Mouse (Mus musculus) G1E (cell line): ENCODE measurements around the gene Ifitm2. TPM values are rescaled to one million over a fixed set of nuclear protein-coding genes. Genes with fewer than 3 reads are reported as not detected.

ENCODE experiments used
- ATAC-seq: 2 replicates; pipeline ENCODE4 v1.8.0; 2016; ENCODE audit warnings: mild to moderate bottlenecking; ENCODE audit not compliant: insufficient number of reproducible peaks, poor library complexity, low FRiP score, severe bottlenecking; ENCODE audit errors: extremely low read depth
- DNase-seq: peaks from one replicate; pipeline ENCODE4 v3.0.0; 2012; ENCODE audit warnings: low spot score
- H3K27me3 ChIP-seq: 2 replicates; pipeline ENCODE4 v1.6.1; 2012; ENCODE audit warnings: mild to moderate bottlenecking, low read length, inconsistent platforms; ENCODE audit not compliant: insufficient read depth
- H3K36me3 ChIP-seq: replicated peaks from 2 replicates; pipeline ENCODE3; 2012; ENCODE audit warnings: mild to moderate bottlenecking, inconsistent platforms
- H3K4me1 ChIP-seq: 2 replicates; pipeline ENCODE4 v1.6.1; 2012; ENCODE audit warnings: low read depth, low read length, inconsistent platforms, mixed read lengths; ENCODE audit not compliant: insufficient read depth
- H3K4me3 ChIP-seq: 2 replicates; pipeline ENCODE4 v1.5.1; 2012; ENCODE audit warnings: low read depth, mild to moderate bottlenecking, inconsistent platforms, low read length, moderate library complexity, mixed read lengths
- H3K9me3 ChIP-seq: replicated peaks from 2 replicates; pipeline ENCODE4 v1.6.1; 2012; ENCODE audit warnings: inconsistent platforms
- CTCF ChIP-seq: IDR thresholded peaks from 2 replicates; pipeline ENCODE4 v1.5.1; 2012; ENCODE audit warnings: low read depth, low read length, inconsistent platforms, mixed read lengths
- GATA1 ChIP-seq: IDR thresholded peaks from 2 replicates; pipeline ENCODE4 v1.6.1; 2012; ENCODE audit warnings: borderline replicate concordance, low read length, inconsistent platforms, mixed read lengths
- GATA2 ChIP-seq: IDR thresholded peaks from 2 replicates; pipeline ENCODE4 v1.6.1; 2012; ENCODE audit warnings: low read depth, low read length, inconsistent platforms, borderline replicate concordance
- POLR2AphosphoS5 ChIP-seq: IDR thresholded peaks from 2 replicates; pipeline ENCODE4 v1.6.1; 2012; ENCODE audit warnings: low read depth, low read length, inconsistent platforms; ENCODE audit not compliant: insufficient replicate concordance
- TAL1 ChIP-seq: conservative IDR thresholded peaks from 2 replicates; pipeline ENCODE4 v1.6.1; 2012; ENCODE audit warnings: low read depth, low read length, inconsistent platforms, mixed read lengths
- polyA plus RNA-seq: library from polyadenylated mRNA; stranded (reverse); fragments of >175 nt; gene quantifications from 2 replicates; pipeline ENCODE4 v1.2.3, GENCODE M21; 2012
- total RNA-seq, 2 experiments: library from RNA; stranded (forward) in 1 of 2; stranded (reverse) in 1 of 2; fragments of 200-1000 nt in 1 of 2; fragments of >200 nt in 1 of 2; fragmentation: Nextera tagmentation in 1 of 2; gene quantifications; 2 replicates each; pipeline ENCODE4 v1.2.3; 2014 to 2017

Ifitm2 gene
- total and polyA plus RNA-seq, 3 experiments, result 161 to 256 (median 205) TPM

DNA sequence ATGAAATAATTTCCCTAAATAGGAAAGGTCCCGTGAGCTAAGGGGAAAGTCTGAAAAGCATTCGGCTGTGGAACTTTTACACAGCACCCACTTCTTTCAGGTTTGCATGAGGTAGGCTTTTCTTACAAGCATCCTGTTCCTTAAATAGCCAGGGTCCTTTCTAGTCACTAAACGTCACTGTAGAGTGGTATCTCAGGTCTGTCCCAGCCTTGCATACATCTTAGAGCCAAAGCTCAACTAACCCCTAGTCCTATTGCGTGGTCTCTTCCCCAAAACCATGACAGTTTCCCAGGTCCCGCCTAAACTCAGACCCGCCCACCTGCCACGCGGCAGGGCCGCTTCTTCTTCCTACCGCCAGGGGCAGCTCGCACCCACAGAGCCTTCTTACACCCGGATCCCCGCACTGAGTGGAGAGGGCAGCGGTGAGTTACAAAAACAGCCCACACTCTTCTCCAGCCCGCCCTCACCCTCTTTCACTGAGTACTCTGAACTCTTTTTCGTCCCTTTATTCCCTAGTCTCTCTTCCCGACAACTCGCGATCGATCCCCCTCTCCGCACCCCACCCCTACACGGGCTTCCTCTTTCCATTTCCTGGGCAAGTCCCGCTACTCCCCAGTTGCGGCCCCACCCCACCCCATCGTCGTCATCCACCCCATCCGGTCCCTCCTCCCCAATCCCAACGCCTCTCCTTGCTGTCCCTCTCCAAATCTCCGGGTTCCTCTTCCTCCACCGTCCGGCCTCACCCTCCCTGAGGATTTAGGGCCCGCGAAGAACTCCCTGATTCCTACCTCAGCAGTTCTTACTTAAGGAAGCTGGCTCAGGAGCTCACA, 14.3 kb downstream of the Ifitm2 start, which contains the start of gene Pgghg:
Gene Pgghg (plus strand): TSS at position 170 of the 830 bp plus-strand sequence.
- peak; percentile 88 for ATAC-seq
- H3K4me3 ChIP-seq, result peak within 1 kb of the TSS; percentile 72
- H3K4me1 ChIP-seq, result peaks cover 51% of the 10 kb centered on the region
- DNase-seq, result peak; percentile 98
- TF ChIP-seq CTCF, result peak; percentile 62
- no peak for TF ChIP-seq TAL1
- TF ChIP-seq POLR2AphosphoS5, result no peak
- TF ChIP-seq GATA2, result no peak
- no peak for TF ChIP-seq GATA1
- H3K36me3 ChIP-seq, result peaks cover 41% of the 10 kb centered on the region
- peaks cover 9% of the 10 kb centered on the region for H3K27me3 ChIP-seq
- H3K9me3 ChIP-seq, result no peaks in the 10 kb centered on the region

DNA sequence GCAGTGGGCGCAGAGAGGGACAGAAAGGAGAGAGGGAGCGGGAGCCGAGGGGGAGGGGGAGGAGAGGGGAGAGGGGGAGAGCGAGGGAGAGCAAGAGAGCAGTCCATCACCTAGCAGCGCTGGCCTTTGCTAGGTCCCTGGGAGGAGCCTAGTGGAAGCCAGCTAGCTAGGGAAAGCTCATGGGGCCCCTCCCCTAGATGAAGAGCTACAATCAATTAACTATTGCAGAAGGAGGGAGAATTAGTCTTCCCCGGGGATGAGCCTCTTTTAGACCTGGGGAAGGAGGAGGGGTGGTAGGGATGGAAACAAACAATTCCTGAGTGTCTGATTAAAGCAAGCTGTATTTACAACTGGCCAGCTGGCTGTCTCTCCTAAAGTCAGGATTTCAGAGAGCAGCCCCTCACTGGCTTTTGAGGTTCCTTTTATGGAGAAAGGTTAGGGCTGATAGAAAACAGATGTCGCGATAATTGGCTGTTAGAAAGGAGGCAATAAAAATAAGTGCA, 16.1 kb downstream of the Ifitm2 start:
- no peaks in the 10 kb centered on the region for H3K9me3 ChIP-seq
- TF ChIP-seq POLR2AphosphoS5 (no peak), TAL1 (no peak), CTCF (no peak), GATA1 (no peak), GATA2 (no peak)

DNA sequence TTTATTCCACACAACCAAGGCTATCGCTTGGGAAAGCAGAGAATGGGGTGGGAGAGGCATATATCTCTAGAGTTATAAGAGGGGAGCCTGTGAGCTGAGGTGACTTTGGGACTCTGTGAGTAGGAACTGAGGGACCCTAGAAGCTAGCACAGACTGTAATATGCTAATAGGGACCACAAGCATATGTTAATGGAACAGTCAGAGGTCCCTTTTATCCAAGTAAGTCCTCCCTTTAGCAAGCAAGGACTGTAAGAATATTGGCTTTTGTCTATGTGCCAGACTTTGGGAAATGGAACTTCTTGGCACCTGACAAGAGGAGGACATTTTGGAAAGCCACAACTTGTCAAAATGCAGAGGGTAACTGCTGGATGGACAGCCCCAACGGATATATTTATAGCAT, 16.9 kb downstream of the Ifitm2 start:
- H3K27me3 ChIP-seq, result peaks cover 23% of the 10 kb centered on the region
- peaks cover 15% of the 10 kb centered on the region for H3K36me3 ChIP-seq
- H3K4me3 ChIP-seq, result no peak overlapping the region
- H3K4me1 ChIP-seq, result peaks cover 48% of the 10 kb centered on the region
- no peak for TF ChIP-seq POLR2AphosphoS5
- TF ChIP-seq TAL1, result no peak
- no peak for TF ChIP-seq GATA2
- no peak for TF ChIP-seq GATA1
- no peak for TF ChIP-seq CTCF
- ATAC-seq, result no peak
- DNase-seq, result no peak
- H3K9me3 ChIP-seq, result no peaks in the 10 kb centered on the region

More for the DNA sequence above, 16.1 kb downstream of the Ifitm2 start:
- DNase-seq (no peak), ATAC-seq (no peak)
- Histone ChIP-seq H3K27me3 (peaks cover 20% of the 10 kb centered on the region), H3K36me3 (peaks cover 23% of the 10 kb centered on the region), H3K4me3 (no peak overlapping the region; the same call in 1 of the 2 replicates), H3K4me1 (peaks cover 52% of the 10 kb centered on the region)

DNA sequence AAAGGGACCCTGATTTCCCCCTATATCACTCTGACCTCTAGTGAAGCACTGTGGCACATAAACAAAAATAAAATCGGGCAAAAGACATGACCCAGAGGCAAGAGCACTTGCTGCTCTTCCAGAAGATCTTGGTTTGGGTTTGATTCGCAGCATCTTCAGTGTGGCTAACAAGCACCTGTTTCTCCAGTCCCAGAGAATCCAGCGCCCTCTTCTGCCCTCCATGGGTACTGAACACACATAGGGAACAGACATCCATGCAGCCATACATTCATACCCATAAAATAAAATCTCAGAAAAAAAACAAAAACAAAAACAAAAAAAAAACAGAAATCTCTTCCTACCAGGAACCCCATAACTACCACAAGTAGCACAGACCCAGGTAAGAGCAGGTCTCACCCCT, 17.4 kb downstream of the Ifitm2 start:
- ATAC-seq, result no peak
- H3K4me3 ChIP-seq, result no peak overlapping the region
- DNase-seq, result no peak
- H3K36me3 ChIP-seq, result peaks cover 11% of the 10 kb centered on the region
- no peak for TF ChIP-seq TAL1
- TF ChIP-seq GATA2, result no peak
- TF ChIP-seq GATA1, result no peak
- no peak for TF ChIP-seq CTCF
- TF ChIP-seq POLR2AphosphoS5, result no peak
- H3K4me1 ChIP-seq, result peaks cover 44% of the 10 kb centered on the region
- no peaks in the 10 kb centered on the region for H3K9me3 ChIP-seq
- peaks cover 23% of the 10 kb centered on the region for H3K27me3 ChIP-seq

DNA sequence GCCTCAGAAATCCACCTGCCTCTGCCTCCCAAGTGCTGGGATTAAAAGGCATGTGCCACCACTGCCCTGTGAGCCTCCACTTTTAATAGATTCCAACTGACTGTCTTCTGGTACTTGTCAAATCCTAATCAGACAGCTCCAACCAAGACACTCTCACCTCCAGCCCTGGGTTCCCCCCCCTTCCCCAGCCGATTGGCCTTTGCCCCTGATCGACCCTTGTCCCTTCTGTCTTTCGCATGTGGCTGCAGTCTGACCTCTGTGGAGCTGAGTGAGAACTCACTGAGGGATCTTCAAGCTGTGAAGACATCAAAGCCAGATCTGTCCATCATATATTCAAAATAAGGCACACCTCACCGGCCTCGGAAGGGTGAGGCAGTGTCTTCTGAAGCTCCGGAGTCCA, 28.6 kb downstream of the Ifitm2 start:
- DNase-seq (no peak), ATAC-seq (no peak)
- peaks cover 7% of the 10 kb centered on the region for H3K4me1 ChIP-seq
- H3K36me3 ChIP-seq, result no peaks in the 10 kb centered on the region
- H3K4me3 ChIP-seq, result no peak overlapping the region
- peaks cover 10% of the 10 kb centered on the region for H3K9me3 ChIP-seq
- peaks cover 43% of the 10 kb centered on the region for H3K27me3 ChIP-seq
- TF ChIP-seq CTCF (no peak), TAL1 (no peak), GATA1 (no peak), POLR2AphosphoS5 (no peak), GATA2 (no peak)

DNA sequence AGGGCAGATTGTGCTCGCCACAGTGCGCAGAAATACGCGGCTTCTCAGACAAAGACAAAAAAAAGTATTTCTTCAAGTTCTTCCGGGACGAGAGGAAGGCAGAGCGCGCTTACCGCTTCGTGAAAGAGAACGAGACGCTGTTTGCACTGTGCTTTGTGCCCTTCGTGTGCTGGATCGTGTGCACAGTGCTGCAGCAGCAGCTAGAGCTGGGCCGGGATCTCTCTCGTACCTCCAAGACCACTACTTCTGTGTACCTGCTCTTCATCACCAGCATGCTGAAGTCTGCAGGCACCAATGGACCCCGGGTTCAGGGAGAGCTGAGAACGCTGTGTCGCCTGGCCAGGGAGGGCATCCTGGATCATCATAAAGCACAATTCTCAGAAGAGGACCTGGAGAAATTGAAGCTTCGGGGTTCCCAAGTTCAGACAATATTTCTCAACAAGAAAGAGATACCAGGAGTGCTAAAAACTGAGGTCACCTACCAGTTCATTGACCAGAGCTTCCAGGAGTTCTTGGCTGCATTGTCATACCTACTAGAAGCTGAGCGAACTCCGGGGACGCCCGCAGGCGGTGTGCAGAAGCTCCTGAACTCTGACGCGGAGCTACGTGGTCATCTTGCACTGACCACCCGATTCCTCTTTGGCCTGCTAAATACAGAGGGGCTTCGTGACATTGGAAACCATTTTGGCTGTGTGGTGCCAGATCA, 32.6 kb downstream of the Ifitm2 start:
- Histone ChIP-seq H3K4me1 (peaks cover 43% of the 10 kb centered on the region), H3K27me3 (peaks cover 46% of the 10 kb centered on the region), H3K9me3 (peaks cover 10% of the 10 kb centered on the region), H3K4me3 (no peak overlapping the region), H3K36me3 (no peaks in the 10 kb centered on the region)
- TF ChIP-seq TAL1 (no peak), POLR2AphosphoS5 (no peak), CTCF (no peak)
- DNase-seq (no peak), ATAC-seq (no peak)
